Mouse (Mus musculus): ENCODE measurements at regions not wholly inside any gene's neighbourhood (a gene's known extent, or its start where the extent isn't known, plus 50 kb on each side); places are given as distances from the start of the nearest gene placed in this dataset.

DNA sequence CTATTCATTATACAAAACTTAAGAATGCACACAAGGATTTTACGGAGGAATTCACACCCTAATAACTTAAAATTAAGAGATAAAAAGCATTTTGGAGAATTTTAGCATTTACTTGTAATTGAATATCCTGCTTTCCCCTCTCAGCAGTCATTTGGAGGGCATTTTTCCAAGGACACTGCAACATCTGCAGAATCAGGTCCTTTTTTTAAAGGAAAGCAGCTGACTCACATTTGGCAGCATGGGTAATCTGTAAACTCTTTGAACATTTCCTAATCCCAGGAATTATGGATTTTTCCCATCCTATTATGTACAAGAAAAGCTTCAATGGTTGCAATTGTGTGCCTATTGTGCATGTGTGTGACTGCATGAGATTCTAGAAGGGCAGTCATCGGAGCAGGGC lies 112.0 kb downstream of the Gm19410 start:
- DNase-seq = no peak

- DNase-seq = no peak
Observed at GRCm38 (mm10) chr8:35881810-35882209, 116.2 kb downstream of the Gm19410 start.

- DNase-seq = peak; percentile 48
Observed at GRCm38 (mm10) chr8:35882638-35883455, 117.3 kb downstream of the Gm19410 start.

- DNase-seq = no peak
Observed at GRCm38 (mm10) chr8:35883456-35883780, 117.8 kb downstream of the Gm19410 start.

DNA sequence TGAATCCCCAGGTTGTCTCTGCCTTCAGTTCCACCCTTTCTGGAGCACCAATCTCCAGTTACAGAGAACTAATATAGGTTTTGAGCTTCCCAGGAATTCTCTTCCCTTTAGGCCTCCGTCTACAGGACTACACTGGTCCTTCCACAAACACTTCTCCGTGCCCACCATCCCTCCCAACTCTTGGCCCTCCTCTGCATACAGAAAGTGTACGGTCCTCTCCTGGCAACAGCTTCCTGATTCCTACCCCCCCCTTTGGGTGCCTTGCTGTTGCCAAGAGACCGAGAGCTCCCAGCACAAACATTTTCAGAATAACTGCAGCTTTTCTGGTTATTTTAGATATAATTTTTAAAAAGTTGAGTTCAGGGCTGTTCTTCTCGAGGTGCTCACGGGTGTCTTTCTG lies 119.0 kb downstream of the Gm19410 start:
- no peak for DNase-seq

DNA sequence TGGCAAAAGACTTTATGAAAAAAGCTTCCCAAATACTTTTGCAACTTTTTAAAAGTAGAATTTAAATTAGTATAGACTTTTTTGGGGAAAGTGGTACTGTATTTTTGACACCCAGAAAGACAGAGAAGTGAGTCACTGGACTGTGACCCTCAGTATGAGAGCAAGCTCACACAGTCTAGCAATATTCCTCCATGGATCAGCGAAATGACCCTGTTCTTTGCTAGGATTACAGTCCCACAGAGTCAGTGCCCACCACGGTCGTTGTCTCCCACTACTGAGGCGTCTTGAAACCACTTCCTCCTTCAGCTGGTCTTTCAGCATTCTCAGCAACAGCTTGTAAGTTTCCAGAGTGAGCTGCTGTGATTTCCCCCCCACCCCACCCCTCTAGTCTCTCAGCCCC lies 124.5 kb downstream of the Gm19410 start:
- no peak for DNase-seq

- DNase-seq = no peak
Observed at GRCm38 (mm10) chr8:35891769-35892168, 126.2 kb downstream of the Gm19410 start.

- no peak for DNase-seq
Observed at GRCm38 (mm10) chr8:35898493-35898892, 132.9 kb downstream of the Gm19410 start.

- DNase-seq = no peak
Observed at GRCm38 (mm10) chr8:35901490-35901889, 135.9 kb downstream of the Gm19410 start.

DNA sequence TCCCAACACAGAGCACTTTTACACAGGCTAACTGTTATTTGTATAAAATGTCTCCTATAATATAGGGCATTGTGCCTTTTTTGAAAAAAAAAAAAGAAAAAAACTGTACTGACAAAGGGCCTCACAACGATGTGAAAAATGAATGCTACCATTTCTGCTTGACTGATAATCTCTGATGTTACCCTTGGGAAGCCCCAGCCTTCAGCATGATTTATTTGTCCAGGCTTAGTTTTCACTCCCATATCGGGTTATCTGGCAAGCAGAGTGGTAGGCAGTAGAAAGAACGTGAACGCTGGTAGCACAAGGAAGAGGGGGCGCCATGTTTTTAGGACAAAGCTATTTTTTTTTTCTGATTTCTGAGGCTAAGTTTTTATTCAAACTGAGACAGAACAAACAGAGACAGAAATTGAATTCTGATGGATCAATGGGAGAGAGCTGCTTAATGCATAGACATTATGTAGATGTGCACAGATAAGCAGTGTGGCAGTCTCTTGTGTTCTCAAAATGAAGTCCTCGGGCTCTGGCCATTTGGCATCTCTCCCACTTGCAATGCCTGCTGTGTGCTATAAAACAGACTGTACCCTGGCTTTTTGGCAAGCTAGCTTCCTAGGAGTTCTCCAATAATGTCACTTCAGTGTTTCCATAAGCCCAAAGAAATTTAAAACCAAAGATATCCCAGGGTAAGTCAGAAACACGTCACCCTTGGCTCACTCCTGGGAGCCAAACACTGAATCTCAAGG lies 139.3 kb downstream of the Gm19410 start:
- DNase-seq = no peak

DNA sequence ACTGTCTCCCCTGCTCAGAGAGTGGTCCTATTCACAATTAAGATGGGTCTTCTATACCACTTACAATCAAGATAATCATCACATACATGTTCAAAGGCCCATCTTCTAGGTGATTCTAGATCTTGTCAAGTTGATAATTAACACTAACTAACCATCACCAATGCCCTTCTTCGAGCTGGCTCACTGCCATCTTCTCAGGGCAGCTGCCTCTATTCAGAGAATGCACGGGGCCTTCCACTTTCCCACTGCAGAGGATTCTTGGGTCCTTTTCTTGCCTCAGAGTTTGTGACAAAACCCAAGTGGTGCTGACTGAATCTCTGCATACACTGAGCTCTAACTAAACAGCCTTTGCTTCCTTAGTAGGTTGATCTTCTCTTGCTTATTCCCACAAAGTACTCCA lies 142.4 kb downstream of the Gm19410 start:
- peak; percentile 11 for DNase-seq

DNA sequence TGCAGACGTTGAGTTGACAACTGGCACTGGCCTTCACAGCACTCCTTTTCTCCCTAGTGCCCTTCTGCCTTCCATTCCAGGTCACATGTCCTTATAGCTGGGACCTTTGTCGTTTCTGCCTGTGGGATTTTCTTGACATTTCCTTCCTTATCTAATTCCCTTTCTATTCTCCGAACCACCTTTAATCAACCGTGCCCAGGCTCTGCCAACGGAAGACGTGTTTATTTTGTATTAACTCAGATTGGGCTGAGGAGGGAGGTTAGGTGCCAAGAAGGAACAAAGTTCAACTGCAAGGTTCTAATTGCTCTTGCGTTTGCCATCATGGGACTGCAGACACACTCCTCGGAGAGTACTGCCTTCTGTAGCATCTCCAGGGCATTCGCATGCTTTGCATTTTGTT lies 146.7 kb downstream of the Gm19410 start:
- peak; percentile 58 for DNase-seq

DNA sequence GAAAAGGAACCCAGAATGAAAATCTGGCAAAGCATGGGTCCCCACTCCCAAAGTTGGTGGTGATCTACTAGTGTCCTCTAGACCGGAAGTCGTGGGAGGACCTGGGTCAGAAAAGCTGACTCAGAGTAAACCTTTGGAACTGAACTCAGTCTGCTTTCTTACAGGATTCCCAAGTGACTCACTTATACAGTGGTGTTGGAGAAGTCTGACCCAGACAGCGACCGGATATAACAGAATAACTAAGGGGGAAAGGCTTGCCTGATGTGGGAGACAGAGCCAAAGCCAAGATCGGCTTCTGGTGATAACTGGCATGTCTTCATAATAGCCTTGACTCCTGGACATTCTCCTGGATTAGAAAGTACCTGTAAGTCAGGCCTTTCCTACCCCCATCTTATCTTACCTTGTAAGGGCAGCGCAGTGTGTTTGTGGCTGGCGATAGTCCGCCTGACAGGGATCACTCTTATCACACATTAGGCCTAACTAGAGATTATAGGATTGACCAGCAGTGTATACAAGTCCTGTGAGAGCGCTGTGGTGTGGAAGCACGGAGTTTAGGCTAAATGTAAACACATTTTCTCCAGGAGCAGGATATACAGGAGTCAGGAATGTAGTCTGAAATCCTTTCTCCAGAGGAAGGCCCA lies 150.4 kb downstream of the Gm19410 start:
- DNase-seq = no peak

GRCm38 (mm10) chr8:35917573-35917972 lies 152.0 kb downstream of the Gm19410 start:
- DNase-seq = no peak

DNA sequence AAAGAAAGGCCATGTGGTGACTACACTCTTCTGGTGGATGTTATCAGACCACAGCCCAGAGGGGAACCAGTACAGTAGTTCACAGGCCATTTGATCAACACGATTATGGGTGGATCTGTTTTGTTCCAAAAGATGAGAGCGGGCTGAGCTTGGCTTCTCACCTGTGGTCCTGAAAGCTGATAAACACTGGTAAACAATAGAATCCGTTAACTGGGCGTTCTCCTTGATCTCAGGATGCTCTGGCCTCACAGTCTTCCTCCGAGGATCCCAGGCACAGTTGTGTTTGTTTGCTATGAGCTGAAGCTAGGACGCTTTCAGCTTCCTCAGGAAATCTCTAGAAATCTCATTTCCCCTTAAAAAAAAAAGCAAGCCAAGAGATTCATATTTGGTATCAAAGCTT lies 153.9 kb downstream of the Gm19410 start:
- peak; percentile 24 for DNase-seq

- DNase-seq = no peak
Observed at GRCm38 (mm10) chr8:35919859-35920675, 154.5 kb downstream of the Gm19410 start.

DNA sequence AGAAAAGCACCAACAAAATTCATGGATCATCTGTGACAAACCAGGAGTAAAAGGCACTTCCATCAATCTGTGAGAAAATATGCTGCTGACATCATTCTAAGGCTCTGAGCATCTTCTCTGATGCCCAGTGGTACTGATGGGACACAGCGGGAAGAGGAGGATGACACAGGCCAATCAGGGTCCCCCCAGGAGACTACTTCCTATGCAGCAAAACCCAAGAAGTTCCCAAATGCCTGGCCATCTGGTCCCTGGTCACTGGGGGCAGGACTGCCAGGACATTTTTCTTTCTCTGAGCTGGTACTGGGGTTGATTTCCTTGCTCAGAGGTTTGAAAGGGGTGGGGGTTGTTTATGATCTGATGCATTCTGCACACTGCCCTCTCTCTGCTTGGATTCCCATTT lies 158.4 kb downstream of the Gm19410 start:
- DNase-seq = no peak

DNA sequence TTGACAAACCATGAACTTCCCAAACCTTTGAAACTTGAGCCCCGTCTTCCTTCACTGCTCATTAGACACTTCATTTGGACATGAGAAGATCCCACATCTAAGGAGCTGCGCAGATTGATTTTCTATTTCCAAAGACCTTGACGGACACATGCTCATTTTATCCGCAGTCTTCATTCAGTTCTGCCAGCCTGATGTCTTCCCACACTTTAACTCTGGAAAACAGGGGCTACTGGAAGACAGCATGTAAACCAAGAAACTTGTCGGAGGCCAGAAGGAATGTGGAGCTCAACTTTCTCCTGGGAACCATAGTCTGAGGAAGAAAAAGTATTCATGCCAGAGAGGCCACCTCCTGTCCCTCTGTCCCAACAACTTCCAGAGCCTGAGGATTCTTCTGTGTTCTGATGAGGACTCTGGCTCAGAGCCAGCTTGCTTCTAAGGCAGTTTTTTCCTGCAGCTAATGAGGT lies 161.8 kb downstream of the Gm19410 start:
- DNase-seq = no peak

- DNase-seq = no peak
Observed at GRCm38 (mm10) chr8:35930291-35930690, 164.7 kb downstream of the Gm19410 start.

- peak; percentile 26 for DNase-seq
Observed at GRCm38 (mm10) chr8:35933186-35934114, 167.9 kb downstream of the Gm19410 start.

GRCm38 (mm10) chr8:35934115-35934607 lies 168.6 kb downstream of the Gm19410 start:
- no peak for DNase-seq

DNA sequence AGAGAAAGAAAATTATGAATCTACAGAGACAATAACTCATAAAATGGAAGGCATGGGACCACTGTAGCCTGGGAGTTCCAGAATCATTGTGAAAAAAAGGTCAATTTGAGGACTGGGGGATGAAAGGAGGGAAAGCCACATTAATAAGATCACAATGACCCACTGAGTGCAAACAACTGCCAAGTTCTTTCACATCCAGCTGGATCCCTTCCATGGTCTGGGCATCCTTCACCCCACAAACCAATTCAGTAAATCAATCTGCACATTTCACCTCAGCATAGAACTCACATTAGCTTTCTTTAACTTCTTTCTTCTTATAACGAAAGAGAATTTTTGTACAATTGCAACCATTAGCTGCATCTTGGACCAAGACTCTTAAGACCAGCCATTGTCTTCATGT lies 169.4 kb downstream of the Gm19410 start:
- no peak for DNase-seq
